Mouse (Mus musculus) ES-Bruce4 (cell line): ENCODE results near the gene Antxr1.

Experiments
- CTCF ChIP-seq: IDR thresholded peaks from one replicate; pipeline ENCODE4 v1.8.1; 2011; ENCODE audit warnings: low read depth, low read length
- POLR2A ChIP-seq: IDR thresholded peaks from one replicate; pipeline ENCODE4 v1.8.1; 2011; ENCODE audit warnings: low read length; ENCODE audit not compliant: insufficient read depth

DNA sequence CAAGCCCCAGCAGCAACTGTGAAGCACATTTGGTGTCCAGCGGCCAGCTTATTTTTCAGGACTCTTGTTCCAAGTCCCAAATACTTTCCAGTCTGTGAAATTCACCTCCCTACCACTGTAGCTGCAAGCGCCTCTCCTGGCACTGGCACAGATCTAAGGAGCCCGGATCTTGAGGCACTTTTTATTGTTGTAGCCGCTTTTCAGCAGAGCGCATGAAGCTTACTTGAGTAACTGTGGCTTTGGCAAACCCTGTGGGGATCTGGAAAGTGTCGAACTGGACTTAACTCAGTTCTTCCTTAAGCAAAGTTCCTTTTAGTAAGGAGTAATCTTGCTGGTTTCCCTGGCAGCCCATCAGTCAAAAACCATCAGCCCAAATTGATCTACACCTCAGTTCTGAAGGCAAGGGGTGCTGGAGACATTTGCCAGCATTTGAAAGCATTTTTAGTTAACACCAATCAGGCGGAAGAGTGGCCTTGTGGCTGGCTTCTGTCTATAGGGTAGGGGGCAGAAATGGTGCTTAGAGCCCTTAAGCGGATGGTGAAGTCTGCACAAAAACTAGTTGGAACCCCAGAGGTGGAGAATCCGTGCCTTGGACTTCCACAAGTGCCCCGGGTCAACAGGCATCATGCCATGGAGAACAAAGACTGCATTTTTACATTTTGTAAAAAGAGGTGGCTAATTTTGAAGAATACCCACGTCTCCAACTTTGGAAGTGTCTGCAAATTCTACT, 1.1 kb downstream of the Antxr1 start:
- no peak for TF ChIP-seq CTCF
- no peak for TF ChIP-seq POLR2A
